Mouse (Mus musculus): ENCODE measurements at regions not wholly inside any gene's neighbourhood (a gene's known extent, or its start where the extent isn't known, plus 50 kb on each side); places are given as distances from the start of the nearest gene placed in this dataset.

- no peak for TF ChIP-seq POLR2A (IDR thresholded peaks at IDR 0.05; ENCODE audit: low read depth, low read length)
- no peak for TF ChIP-seq CTCF (IDR thresholded peaks at IDR 0.05; ENCODE audit: borderline replicate concordance, insufficient read depth, low read length)
These were observed 232.2 kb downstream of the Zfp326 start for GRCm38 (mm10) chr5:106108474-106108971.

All from embryonic fibroblast, embryonic 13.5 days (primary cell).